Mouse (Mus musculus): ENCODE data around the gene Ubl3. TPM values are rescaled to one million over a fixed set of nuclear protein-coding genes. Genes with fewer than 3 reads are reported as not detected.

Gene Ubl3
- polyA plus RNA-seq, 1 experiment from 2014 or later, result 65.5 TPM

DNA sequence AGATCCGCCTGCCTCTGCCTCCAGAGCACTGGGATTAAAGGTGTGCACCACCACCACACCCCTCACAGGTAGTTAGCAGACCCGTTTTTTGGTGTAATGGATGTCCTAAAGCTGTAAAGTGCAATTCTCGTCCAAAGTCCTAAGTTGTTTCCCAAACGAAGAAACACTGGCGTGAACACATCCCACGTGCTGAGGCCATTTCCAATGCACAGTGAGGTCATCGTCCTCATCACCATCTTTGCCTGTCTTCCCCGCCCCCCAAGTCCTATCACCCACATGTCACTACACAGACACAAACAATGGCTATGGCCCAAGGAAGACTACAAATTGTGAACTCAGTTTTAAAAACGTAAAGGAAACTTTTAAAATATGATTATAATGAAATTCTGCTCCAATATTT, 4.0 kb downstream of the Ubl3 start:
- Histone ChIP-seq H3K36me3 (no peaks in the 10 kb centered on the region), H3K4me3 (no peak overlapping the region), H3K4me2 (no peak overlapping the region), H3K27ac (no peak overlapping the region), H3K27me3 (no peaks in the 10 kb centered on the region), H3K9ac (no peak overlapping the region), H3K9me3 (replicated peaks) (no peaks in the 10 kb centered on the region), H3K4me1 (replicated peaks) (peaks cover 52% of the 10 kb centered on the region)
- ATAC-seq (replicated peaks; ENCODE audit: insufficient number of reproducible peaks, insufficient read depth, low FRiP score, low read depth), result no peak
- 63% methylated on average over 9 of the region's 9 CpGs for WGBS

DNA sequence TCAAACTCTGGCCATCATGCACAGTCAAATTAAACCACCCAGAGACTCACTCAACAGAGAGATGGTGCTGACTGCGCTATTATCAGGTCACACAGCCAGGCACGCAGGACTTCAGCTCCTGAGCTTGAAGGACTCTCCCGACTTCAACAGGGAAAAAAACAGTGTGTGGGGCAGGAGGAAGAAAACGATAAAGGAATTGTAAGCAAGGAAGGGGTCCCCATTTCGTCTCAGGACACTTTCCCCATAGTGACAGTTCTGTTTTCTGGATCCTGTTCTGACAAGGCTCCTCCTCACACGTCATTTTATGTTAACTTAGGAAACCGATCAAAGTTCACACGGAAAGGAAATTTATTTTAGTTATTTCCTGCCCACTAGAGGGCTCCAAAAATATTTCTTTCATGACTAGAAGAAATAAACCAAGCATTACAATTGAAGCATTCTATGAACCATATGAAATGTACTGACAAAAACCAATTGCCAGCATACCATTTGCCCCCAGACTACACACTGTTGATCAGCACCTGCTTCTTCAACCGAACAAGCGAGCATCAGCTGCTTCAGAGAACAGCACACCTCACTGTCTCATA, 4.6 kb downstream of the Ubl3 start:
- WGBS, result 23% methylated on average over 10 of the region's 10 CpGs
- Histone ChIP-seq H3K4me1 (replicated peaks) (peaks cover 50% of the 10 kb centered on the region), H3K36me3 (no peaks in the 10 kb centered on the region), H3K27me3 (no peaks in the 10 kb centered on the region), H3K4me3 (no peak overlapping the region), H3K9ac (no peak overlapping the region), H3K27ac (no peak overlapping the region), H3K9me3 (replicated peaks) (no peaks in the 10 kb centered on the region), H3K4me2 (peak overlapping the region; percentile 13; the same call in 1 of the 2 replicates)
- ATAC-seq (replicated peaks; ENCODE audit: insufficient number of reproducible peaks, insufficient read depth, low FRiP score, low read depth), result no peak

DNA sequence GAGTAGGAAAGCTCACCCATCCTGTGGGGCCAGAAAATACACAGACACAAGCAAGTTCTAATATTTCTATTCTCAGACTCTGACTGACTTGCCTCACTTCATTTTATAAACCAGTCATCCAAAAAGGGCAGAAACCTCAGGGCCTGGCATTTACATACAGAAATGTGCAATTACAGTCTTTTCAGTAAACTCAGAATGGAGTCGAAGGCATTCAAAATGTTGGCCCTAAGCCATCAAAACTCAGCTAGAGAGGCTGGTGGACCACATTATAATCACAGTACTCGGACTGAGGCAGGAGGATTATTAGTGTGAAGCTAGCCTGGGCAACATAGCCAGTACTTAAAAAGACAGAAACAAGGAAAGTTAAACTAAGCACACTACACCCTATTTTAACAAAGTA, 5.6 kb downstream of the Ubl3 start:
- Histone ChIP-seq H3K9ac (no peak overlapping the region), H3K36me3 (no peaks in the 10 kb centered on the region), H3K4me1 (replicated peaks) (peaks cover 55% of the 10 kb centered on the region), H3K4me3 (no peak overlapping the region), H3K9me3 (replicated peaks) (no peaks in the 10 kb centered on the region), H3K27me3 (no peaks in the 10 kb centered on the region), H3K4me2 (no peak overlapping the region), H3K27ac (no peak overlapping the region)
- WGBS, result 37% methylated on average over 2 of the region's 2 CpGs
- no peak for ATAC-seq (replicated peaks; ENCODE audit: insufficient number of reproducible peaks, insufficient read depth, low FRiP score, low read depth)

DNA sequence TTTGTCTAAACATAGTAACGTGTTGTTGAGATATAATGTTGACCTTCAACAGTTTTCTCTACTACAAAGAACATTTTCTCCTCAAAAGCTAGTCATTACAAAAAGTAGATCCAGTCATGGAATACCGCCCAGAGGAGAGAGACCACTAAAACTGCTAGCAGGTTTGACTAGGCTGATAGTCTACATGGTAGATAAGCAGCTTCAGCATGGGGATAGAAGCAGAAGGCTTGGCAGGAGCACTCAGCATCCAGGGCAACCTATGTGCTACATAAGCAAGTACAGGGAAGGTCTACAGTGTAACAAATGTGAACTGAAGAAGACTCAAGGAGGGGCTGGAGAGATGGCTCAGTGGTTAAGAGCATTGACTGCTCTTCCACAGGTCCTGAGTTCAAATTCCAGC, 7.9 kb downstream of the Ubl3 start:
- Histone ChIP-seq H3K27me3 (no peaks in the 10 kb centered on the region), H3K27ac (no peak overlapping the region), H3K4me3 (no peak overlapping the region), H3K9me3 (replicated peaks) (no peaks in the 10 kb centered on the region), H3K36me3 (no peaks in the 10 kb centered on the region), H3K9ac (no peak overlapping the region), H3K4me2 (no peak overlapping the region), H3K4me1 (replicated peaks) (peaks cover 58% of the 10 kb centered on the region)
- 82% methylated on average over 2 of the region's 2 CpGs for WGBS
- ATAC-seq (replicated peaks; ENCODE audit: insufficient number of reproducible peaks, insufficient read depth, low FRiP score, low read depth), result no peak

DNA sequence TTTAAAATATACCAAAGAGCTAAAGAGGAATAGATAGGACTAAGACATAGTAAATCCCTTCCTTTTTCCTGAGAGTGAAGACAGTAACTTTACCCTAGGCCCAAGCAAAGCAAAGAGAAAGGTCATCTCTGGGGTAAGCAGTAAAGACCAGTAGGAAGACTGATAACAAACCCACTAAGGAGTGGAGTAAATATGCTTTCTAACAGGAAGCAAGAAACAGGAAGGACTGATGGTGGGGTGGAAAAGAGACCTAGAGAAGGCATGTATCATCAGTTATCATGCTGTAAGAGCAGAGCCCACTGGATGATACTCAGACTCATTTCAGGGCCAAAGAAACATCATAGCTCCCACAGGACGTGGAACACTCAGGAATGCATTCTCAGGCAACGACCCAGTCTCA, 10.4 kb downstream of the Ubl3 start:
- Histone ChIP-seq H3K9ac (no peak overlapping the region), H3K27ac (no peak overlapping the region), H3K4me2 (no peak overlapping the region), H3K27me3 (no peaks in the 10 kb centered on the region), H3K4me1 (replicated peaks) (peaks cover 41% of the 10 kb centered on the region), H3K9me3 (replicated peaks) (no peaks in the 10 kb centered on the region), H3K36me3 (no peaks in the 10 kb centered on the region), H3K4me3 (no peak overlapping the region)
- 18% methylated on average over 2 of the region's 2 CpGs for WGBS
- no peak for ATAC-seq (replicated peaks; ENCODE audit: insufficient number of reproducible peaks, insufficient read depth, low FRiP score, low read depth)

DNA sequence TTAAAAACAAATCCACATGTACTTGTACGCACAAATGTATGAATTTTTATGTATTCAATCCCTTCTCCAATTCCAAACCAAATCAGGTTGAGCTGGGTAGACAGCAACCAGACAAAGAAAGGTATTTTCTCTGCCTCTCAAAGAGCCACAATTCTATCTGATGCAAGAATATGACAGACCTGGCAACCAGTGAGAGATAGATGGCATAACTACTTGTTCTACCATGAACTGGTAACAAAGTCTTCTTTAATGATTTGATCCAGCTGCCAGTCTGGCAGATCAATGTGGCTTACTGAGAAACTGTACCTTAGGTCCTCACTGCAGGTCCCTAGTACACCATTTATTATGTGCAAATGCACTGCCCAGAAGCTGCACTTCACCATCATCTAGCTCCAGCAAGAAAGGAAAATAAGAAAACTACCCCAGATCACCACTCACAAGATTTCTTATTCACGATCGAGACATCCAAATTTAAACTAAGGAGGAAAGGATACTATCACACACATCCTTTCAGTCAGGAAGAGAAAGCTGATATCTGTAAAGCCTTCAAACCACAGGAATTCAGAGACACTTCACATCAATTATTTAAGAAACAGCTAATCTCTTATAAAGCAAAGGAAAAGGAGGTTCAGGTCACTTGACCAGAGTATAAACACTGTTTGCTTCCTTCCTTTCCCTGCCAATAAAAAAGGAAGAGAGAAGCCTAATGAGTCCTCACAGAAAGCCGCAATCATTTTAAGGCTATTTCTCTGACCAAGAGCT, 16.7 kb downstream of the Ubl3 start:
- Histone ChIP-seq H3K4me2 (no peak overlapping the region), H3K27ac (peak overlapping the region; percentile 6; the same call in 1 of the 2 replicates), H3K4me1 (replicated peaks) (peaks cover 40% of the 10 kb centered on the region), H3K9ac (no peak overlapping the region), H3K9me3 (replicated peaks) (no peaks in the 10 kb centered on the region), H3K4me3 (no peak overlapping the region), H3K27me3 (no peaks in the 10 kb centered on the region), H3K36me3 (no peaks in the 10 kb centered on the region)
- WGBS, result 60% methylated on average over 4 of the region's 4 CpGs
- no peak for ATAC-seq (replicated peaks; ENCODE audit: insufficient number of reproducible peaks, insufficient read depth, low FRiP score, low read depth)

DNA sequence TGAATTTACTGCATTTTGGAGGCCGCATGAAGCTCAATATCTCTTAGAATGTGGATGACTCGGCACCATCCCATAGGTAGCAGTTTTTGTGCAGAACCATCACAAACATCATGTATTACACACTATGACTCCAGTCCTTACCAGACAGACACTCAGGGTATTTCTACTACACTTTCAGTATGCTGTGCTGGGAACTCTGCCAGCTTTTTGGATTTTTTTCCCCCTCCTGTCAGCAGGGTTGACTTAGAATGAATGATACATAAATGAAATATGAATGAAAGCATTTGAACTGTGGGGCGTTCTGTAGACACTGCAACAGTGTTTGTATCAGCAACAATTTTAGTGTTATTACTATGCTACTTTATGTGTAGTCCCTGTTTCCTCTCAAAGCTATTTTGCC, 17.9 kb downstream of the Ubl3 start:
- H3K4me1 ChIP-seq (replicated peaks), result peaks cover 31% of the 10 kb centered on the region
- H3K27ac ChIP-seq, result peak overlapping the region; percentile 66
- H3K4me2 ChIP-seq, result peak overlapping the region; percentile 47
- no peaks in the 10 kb centered on the region for H3K36me3 ChIP-seq
- H3K27me3 ChIP-seq, result no peaks in the 10 kb centered on the region
- 43% methylated on average over 3 of the region's 3 CpGs for WGBS
- no peak overlapping the region for H3K9ac ChIP-seq
- H3K9me3 ChIP-seq (replicated peaks), result no peaks in the 10 kb centered on the region
- no peak for ATAC-seq (replicated peaks; ENCODE audit: insufficient number of reproducible peaks, insufficient read depth, low FRiP score, low read depth)
- no peak overlapping the region for H3K4me3 ChIP-seq

DNA sequence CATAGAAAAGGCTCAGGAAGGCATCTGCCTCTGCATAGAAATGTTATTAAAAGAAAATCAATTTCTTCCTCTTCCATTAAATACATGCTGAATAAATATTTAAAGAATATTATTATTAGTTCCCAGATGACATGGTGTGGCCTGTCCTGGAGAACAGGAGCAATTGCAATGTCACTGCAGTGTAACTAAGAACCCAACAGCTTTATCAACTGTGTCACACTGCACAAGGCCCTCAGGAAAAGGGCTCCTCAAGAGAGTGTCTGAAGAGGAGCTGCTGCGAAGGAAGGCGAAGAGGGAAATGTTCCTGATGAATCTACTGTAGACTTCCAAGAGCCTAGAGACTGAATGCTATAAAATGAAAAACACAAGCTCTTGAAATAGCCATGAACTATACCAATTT, 18.7 kb downstream of the Ubl3 start:
- no peak for ATAC-seq (replicated peaks; ENCODE audit: insufficient number of reproducible peaks, insufficient read depth, low FRiP score, low read depth)
- H3K4me2 ChIP-seq, result no peak overlapping the region
- no peak overlapping the region for H3K9ac ChIP-seq
- 67% methylated on average over 2 of the region's 2 CpGs for WGBS
- H3K27ac ChIP-seq, result 0 out of 2 replicates have a peak overlapping the region, but pooled peaks have one; percentile 66
- no peaks in the 10 kb centered on the region for H3K27me3 ChIP-seq
- 0 out of 2 replicates have a peak, but pooled peaks cover 3% of the 10 kb centered on the region for H3K9me3 ChIP-seq (replicated peaks)
- H3K36me3 ChIP-seq, result no peaks in the 10 kb centered on the region
- no peak overlapping the region for H3K4me3 ChIP-seq
- H3K4me1 ChIP-seq (replicated peaks), result peaks cover 31% of the 10 kb centered on the region

DNA sequence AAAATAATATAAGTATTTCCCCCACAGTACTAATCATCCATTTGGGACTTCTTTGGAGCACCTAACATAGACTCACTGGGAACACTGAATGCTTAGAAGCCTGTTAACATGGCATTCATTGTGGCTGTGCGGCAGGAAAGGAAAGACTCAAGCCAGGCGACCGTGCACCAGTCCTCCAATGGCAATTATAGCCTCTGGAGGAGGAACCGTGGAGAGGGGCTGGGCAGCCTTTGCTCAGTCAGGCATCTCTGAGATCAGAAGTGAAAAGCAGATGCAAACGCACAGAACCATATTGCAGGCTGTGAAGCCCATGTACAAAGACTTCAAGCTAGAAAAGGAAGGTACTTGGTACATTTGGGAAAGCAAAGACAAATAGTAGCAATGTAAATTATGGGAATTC, 20.4 kb downstream of the Ubl3 start:
- no peak overlapping the region for H3K27ac ChIP-seq
- 51% methylated on average over 5 of the region's 5 CpGs for WGBS
- H3K4me3 ChIP-seq, result no peak overlapping the region
- H3K4me1 ChIP-seq (replicated peaks), result peaks cover 37% of the 10 kb centered on the region
- H3K9me3 ChIP-seq (replicated peaks), result 0 out of 2 replicates have a peak, but pooled peaks cover 3% of the 10 kb centered on the region
- no peak overlapping the region for H3K9ac ChIP-seq
- no peaks in the 10 kb centered on the region for H3K27me3 ChIP-seq
- H3K4me2 ChIP-seq, result no peak overlapping the region
- no peak for ATAC-seq (replicated peaks; ENCODE audit: insufficient number of reproducible peaks, insufficient read depth, low FRiP score, low read depth)
- no peaks in the 10 kb centered on the region for H3K36me3 ChIP-seq

DNA sequence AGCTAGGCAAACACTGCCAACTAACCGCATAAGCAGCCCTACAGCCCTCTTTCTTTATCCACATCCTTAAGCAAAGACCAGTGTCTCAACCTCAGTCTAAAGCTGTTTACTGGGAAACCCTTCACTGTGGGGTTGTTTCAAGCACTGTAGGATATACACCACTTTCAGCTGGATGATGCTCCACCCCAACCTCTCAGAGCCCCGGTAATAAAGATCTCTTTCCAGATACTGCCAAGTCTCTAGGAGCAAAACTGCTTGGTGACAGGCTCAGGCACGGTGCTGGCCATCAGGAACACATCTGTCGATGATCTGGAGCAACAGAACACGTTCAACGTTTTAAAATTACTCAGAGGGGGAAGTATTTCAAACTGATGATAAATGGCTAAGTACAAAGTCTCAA, 25.0 kb downstream of the Ubl3 start:
- Histone ChIP-seq H3K9ac (no peak overlapping the region), H3K4me1 (replicated peaks) (peaks cover 19% of the 10 kb centered on the region), H3K27ac (no peak overlapping the region), H3K9me3 (replicated peaks) (0 out of 2 replicates have a peak, but pooled peaks cover 3% of the 10 kb centered on the region), H3K4me3 (no peak overlapping the region), H3K4me2 (no peak overlapping the region), H3K27me3 (no peaks in the 10 kb centered on the region), H3K36me3 (no peaks in the 10 kb centered on the region)
- 25% methylated on average over 6 of the region's 6 CpGs for WGBS
- ATAC-seq (replicated peaks; ENCODE audit: insufficient number of reproducible peaks, insufficient read depth, low FRiP score, low read depth), result no peak

DNA sequence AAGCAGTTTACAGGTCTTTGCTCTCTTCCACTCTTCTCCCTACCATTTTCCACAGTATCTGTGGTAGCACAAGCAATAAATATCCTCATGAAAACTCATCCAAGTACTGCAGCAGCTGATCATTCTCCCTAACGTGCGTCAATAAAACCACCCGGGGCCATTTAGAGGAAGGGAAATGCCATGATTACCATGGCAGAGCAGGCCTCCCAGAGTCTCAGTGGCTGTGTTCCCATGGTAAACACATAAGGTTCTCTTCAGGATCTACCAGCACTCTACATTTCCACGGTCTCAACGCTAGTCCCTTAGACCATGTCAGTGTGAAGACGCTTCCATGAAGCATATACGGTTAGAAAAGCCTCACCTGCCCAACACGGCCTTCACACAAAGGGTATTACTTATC, 26.0 kb downstream of the Ubl3 start:
- Histone ChIP-seq H3K27me3 (no peaks in the 10 kb centered on the region), H3K36me3 (no peaks in the 10 kb centered on the region), H3K4me1 (replicated peaks) (peaks cover 16% of the 10 kb centered on the region), H3K9me3 (replicated peaks) (0 out of 2 replicates have a peak, but pooled peaks cover 3% of the 10 kb centered on the region), H3K27ac (no peak overlapping the region), H3K4me2 (no peak overlapping the region), H3K4me3 (no peak overlapping the region), H3K9ac (no peak overlapping the region)
- WGBS, result 87% methylated on average over 8 of the region's 8 CpGs
- no peak for ATAC-seq (replicated peaks; ENCODE audit: insufficient number of reproducible peaks, insufficient read depth, low FRiP score, low read depth)

Measured in heart, embryonic 15.5 days (tissue).